Mouse (Mus musculus): Measurements from ENCODE around the gene Gm20403. TPM values are rescaled to one million over a fixed set of nuclear protein-coding genes. Genes with fewer than 3 reads are reported as not detected.

The Gm20403 gene
- polyA plus RNA-seq (2012; rRNA removed), result not detected in 2 replicates

DNA sequence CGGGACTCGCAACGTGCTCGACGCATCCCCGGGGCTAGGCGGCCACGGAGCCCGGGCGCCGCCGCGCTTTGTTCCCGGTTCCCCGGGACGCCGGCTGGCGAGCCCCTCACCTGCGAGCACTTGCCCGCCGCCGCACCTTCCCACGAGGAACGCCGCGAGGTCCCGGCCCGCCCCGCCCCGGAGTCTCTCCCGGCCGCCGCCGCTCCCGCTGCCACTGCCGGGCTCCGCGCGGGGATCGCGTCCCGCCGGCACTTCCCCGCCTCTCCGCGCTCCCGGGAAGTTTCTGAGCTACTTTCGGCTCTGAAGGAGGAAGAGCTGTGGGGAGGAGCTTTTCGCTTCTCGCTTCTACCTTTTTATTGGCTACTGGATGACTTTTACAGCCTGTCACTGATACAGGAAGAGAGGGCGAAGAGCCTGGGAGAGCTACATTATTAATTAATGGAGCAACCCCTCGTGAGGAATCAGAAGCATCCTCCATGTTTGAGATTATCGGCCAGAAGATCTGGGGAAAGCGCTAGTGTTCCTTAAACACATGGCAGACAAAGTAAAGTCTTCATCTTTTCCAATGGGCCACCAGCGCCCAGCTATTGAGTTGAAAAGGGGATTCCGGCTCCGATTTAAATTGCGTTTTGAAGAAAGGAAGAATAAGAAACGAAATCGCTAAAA, at the start of gene Gm20403:
Gene Gm20403, minus strand, starts transcription at position 478 of the 666 bp plus-strand sequence.
- under 1% methylated on average over 49 of the region's 60 CpGs for WGBS
- DNase-seq, result peak; percentile 74
- Histone ChIP-seq H3K4me1 (ENCODE audit: control insufficient read depth, insufficient read depth, low read length) (no peaks in the 10 kb centered on the region), H3K4me3 (replicated peaks; ENCODE audit: extremely low read depth, low read depth, low read length) (peak within 1 kb of the TSS; percentile 89)
- TF ChIP-seq POLR2A (IDR thresholded peaks at IDR 0.05; ENCODE audit: borderline replicate concordance, extremely low read depth, low read depth, low read length), result peak; percentile 71; the same call in 1 of the 2 replicates
- TF ChIP-seq CTCF (IDR thresholded peaks at IDR 0.05; ENCODE audit: insufficient read depth, low read length), result no peak

DNA sequence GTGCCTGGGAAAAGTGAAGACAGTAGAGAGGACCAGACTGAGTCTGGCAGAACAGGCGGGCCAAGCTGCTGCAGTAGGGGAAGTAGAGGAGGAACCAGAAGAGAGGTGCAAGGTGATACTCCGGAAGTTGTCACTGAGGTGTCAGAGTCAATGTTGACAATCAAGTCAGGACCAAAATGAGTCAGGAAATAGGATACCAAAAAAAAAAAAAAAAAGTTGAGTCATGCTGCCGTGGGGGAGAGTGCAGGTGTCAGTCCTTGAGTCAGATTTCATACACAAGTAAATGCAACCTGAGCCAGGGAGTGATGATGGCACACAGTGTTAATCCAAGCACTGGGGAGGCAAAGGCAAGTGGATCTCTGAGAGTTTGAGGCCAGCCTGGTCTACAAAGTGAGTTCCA, 40.8 kb upstream of the Gm20403 start:
- TF ChIP-seq POLR2A (IDR thresholded peaks at IDR 0.05; ENCODE audit: borderline replicate concordance, extremely low read depth, low read depth, low read length) (no peak), CTCF (IDR thresholded peaks at IDR 0.05; ENCODE audit: insufficient read depth, low read length) (no peak)
- Histone ChIP-seq H3K4me1 (ENCODE audit: control insufficient read depth, insufficient read depth, low read length) (no peaks in the 10 kb centered on the region), H3K4me3 (replicated peaks; ENCODE audit: extremely low read depth, low read depth, low read length) (no peak overlapping the region)
- 30% methylated on average over 3 of the region's 3 CpGs for WGBS
- DNase-seq, result no peak

DNA sequence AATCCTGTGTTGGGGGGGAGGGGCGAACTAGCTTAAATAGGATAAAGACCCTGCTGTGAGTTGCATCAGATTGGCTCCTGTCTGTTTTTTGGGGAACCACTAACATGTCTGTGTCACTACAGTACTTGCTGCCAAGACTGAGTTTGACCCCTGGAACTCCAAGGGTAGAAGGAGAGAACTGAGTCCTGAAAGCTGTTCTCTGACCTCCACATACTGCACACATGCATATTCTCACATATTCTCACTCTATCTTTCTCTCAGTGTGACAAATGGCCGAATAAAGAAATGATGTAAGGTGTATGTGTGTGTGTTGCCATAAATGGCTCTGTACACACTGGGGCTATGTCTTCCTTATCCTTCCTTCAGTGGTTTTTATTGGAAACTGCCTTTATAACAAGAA, 37.0 kb upstream of the Gm20403 start:
- 62% methylated on average over 2 of the region's 2 CpGs for WGBS
- Histone ChIP-seq H3K4me3 (replicated peaks; ENCODE audit: extremely low read depth, low read depth, low read length) (no peak overlapping the region), H3K4me1 (ENCODE audit: control insufficient read depth, insufficient read depth, low read length) (no peaks in the 10 kb centered on the region)
- TF ChIP-seq POLR2A (IDR thresholded peaks at IDR 0.05; ENCODE audit: borderline replicate concordance, extremely low read depth, low read depth, low read length) (no peak), CTCF (IDR thresholded peaks at IDR 0.05; ENCODE audit: insufficient read depth, low read length) (no peak)
- no peak for DNase-seq

DNA sequence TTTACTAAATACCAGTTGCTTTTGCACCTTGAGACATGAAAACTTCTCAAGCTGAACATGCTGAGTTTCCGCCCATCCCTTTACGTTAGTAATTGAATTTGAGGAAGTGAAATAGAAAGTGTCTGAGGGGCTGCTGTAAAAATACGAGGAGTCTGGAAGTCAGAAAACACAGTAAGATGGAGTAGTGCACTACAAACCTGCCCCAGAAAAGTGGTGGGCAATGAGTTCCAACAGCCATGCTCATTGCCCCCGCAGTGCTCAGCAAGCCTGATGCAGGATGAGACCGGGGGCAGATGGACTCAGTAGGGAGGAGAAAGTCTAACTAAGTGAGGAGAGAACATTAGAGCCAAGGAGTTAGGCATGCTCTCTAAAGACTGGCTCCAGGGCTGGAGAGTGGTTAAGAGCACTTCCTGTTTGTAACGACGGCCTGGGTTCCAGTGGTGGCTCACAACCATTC, 33.1 kb upstream of the Gm20403 start:
- WGBS, result 73% methylated on average over 7 of the region's 7 CpGs
- no peak overlapping the region for H3K4me3 ChIP-seq (replicated peaks; ENCODE audit: extremely low read depth, low read depth, low read length)
- no peak for DNase-seq
- no peaks in the 10 kb centered on the region for H3K4me1 ChIP-seq (ENCODE audit: control insufficient read depth, insufficient read depth, low read length)
- TF ChIP-seq CTCF (IDR thresholded peaks at IDR 0.05; ENCODE audit: insufficient read depth, low read length) (no peak), POLR2A (IDR thresholded peaks at IDR 0.05; ENCODE audit: borderline replicate concordance, extremely low read depth, low read depth, low read length) (no peak)

DNA sequence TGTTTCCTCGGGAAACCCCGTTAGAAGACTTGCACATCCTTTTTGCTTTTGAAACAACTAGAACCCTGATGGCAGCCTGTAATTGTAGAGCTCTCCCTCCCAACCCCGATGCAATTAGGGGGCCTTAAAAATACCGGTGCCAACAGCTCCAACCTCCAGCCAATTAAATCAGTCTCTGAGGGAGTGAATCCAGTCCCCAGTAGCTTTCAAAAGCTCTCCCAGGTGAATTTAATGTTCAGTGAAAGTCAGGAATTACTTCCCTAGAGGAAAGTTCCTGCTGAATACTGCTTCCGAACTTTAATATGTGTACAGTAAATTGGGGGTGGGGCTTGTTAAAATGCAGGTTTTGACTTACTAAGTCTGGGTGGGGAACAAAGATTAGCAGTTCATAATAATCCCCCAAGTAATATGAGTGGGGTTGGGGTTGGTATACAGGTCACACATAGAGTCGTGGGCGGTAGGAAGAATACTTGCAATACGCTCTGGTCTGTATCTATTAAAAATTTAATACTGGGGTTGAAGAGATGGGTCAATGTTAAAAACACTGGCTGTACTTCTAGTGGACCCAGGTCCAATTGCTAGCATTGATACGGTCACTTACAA, 30.9 kb upstream of the Gm20403 start:
- TF ChIP-seq POLR2A (IDR thresholded peaks at IDR 0.05; ENCODE audit: borderline replicate concordance, extremely low read depth, low read depth, low read length) (no peak), CTCF (IDR thresholded peaks at IDR 0.05; ENCODE audit: insufficient read depth, low read length) (no peak)
- 64% methylated on average over 9 of the region's 9 CpGs for WGBS
- no peak overlapping the region for H3K4me3 ChIP-seq (replicated peaks; ENCODE audit: extremely low read depth, low read depth, low read length)

DNA sequence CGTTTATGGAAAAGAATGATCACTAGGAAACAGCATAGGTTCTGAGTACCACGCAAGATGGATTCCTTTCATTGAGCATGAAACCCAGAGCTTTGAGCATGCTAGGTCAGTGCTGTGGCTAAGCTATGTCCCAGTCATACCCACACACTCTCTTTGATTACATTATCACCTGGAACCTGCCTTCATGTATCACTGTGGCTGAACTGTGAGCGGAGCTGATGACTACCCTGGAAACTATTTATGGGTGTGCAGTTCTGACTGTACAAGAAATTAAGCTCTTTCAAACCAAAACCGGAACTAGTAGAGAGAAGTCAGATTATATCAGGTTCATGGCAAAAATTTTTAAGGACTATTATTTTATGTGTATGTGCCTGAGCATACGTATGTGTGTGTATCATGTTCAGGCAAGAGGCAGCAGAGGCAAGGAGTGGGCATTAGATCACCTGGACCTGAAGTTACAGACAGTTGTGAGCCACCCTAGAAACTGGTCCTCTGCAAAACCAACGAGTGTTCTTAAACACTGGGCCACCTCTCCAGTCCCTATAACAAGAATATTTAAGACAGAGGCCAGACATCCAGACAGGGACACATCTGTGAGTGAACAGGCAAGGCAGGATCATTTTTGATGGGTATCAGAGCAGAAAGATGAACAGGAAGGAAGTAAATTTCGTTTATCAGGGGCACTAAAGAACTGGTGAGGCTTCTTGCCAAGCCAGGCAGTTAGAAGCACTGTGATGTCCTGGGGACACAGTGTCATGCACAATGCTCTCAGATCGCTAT, 30.2 kb upstream of the Gm20403 start:
- no peak for DNase-seq
- Histone ChIP-seq H3K4me3 (replicated peaks; ENCODE audit: extremely low read depth, low read depth, low read length) (no peak overlapping the region), H3K4me1 (ENCODE audit: control insufficient read depth, insufficient read depth, low read length) (no peaks in the 10 kb centered on the region)
- WGBS, result 65% methylated on average over 8 of the region's 8 CpGs
- TF ChIP-seq CTCF (IDR thresholded peaks at IDR 0.05; ENCODE audit: insufficient read depth, low read length), result no peak
- no peak for TF ChIP-seq POLR2A (IDR thresholded peaks at IDR 0.05; ENCODE audit: borderline replicate concordance, extremely low read depth, low read depth, low read length)

More for the DNA sequence above, 30.9 kb upstream of the Gm20403 start:
- no peaks in the 10 kb centered on the region for H3K4me1 ChIP-seq (ENCODE audit: control insufficient read depth, insufficient read depth, low read length)
- no peak for DNase-seq

DNA sequence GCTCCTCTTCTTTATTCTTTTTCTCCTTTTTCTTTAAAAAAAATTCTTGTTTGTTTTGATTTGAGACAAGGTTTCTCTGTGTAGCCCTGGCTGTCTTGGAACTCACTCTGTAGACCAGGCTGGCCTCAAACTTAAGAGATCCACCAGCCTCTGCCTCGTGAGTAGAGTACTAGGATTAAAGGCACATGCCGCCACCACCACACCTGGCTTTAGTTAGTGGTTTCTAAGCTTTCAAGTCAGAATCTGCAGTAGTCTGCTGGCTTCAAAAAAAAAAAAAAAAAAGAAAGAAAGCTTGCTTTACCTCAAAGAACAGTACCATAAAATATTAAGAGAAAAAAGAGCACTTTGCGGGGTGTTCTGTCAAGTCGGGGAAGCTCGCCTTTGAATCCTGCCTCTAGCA, 29.1 kb upstream of the Gm20403 start:
- TF ChIP-seq CTCF (IDR thresholded peaks at IDR 0.05; ENCODE audit: insufficient read depth, low read length), result no peak
- no peak for TF ChIP-seq POLR2A (IDR thresholded peaks at IDR 0.05; ENCODE audit: borderline replicate concordance, extremely low read depth, low read depth, low read length)
- no peaks in the 10 kb centered on the region for H3K4me1 ChIP-seq (ENCODE audit: control insufficient read depth, insufficient read depth, low read length)
- 81% methylated on average over 5 of the region's 5 CpGs for WGBS
- DNase-seq, result no peak
- H3K4me3 ChIP-seq (replicated peaks; ENCODE audit: extremely low read depth, low read depth, low read length), result no peak overlapping the region

DNA sequence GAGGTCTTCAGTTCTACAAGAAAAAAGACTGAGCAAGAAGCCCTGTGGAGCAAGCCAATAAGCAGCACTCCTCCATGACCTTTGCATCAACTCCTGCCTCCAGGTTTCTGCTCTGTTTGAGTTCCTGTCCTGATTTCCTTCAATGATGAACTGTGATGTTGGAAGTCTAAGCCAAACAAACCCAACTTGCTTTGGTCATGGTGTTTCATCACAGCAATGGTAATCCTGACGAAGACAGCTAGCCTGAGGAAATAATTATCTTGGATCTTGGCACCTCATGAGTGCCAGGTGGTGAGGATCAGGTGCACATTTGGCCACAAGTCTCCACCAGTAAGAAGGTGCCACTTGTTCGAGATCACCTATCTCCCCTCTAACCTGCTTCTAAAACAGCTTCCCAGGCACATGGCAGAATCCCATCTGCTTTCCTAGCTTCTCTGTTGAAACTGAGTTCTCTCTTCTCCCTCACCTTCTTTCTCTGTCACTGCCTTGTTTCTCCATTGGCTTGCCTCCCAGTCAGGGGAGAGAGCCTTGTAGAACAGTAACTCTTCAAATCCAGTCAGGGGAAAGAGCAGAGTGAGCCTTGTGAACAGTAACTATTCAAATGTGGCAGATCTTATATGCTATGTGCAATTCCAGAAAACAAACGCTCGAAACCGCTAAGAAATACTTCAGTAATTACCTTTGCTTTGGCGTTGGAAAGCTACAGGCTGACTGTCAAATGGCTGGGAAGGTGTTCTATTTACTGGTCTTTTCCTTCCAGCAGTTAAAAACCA, 27.5 kb upstream of the Gm20403 start, which contains the start of gene Baz1a:
Gene Baz1a, minus strand, starts transcription at position 723 of the 773 bp plus-strand sequence.
- Histone ChIP-seq H3K4me1 (ENCODE audit: control insufficient read depth, insufficient read depth, low read length) (no peaks in the 10 kb centered on the region), H3K4me3 (replicated peaks; ENCODE audit: extremely low read depth, low read depth, low read length) (no peak within 1 kb of the TSS)
- no peak for DNase-seq
- TF ChIP-seq POLR2A (IDR thresholded peaks at IDR 0.05; ENCODE audit: borderline replicate concordance, extremely low read depth, low read depth, low read length) (no peak), CTCF (IDR thresholded peaks at IDR 0.05; ENCODE audit: insufficient read depth, low read length) (no peak)
- 84% methylated on average over 6 of the region's 6 CpGs for WGBS

DNA sequence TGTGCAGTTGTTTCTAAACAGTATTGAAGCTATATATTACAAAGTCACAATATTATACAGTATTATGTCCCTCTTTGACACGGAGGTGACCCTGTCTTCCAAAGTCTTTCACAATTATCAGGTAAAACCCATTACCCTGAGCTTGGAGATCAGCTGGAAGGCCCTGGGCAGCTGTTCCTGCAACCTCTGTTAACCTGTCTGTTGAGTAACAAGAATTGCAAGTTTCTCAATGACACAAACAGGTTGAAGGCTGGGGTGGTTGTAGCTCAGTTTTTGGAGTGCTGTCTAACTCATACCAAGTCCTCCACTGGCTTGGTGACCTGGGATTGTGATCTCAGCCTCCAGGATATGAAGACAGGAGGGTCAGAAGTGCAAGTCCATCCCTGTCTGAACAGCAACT, 26.7 kb upstream of the Gm20403 start:
- DNase-seq, result no peak
- TF ChIP-seq POLR2A (IDR thresholded peaks at IDR 0.05; ENCODE audit: borderline replicate concordance, extremely low read depth, low read depth, low read length) (no peak), CTCF (IDR thresholded peaks at IDR 0.05; ENCODE audit: insufficient read depth, low read length) (no peak)
- Histone ChIP-seq H3K4me3 (replicated peaks; ENCODE audit: extremely low read depth, low read depth, low read length) (no peak overlapping the region), H3K4me1 (ENCODE audit: control insufficient read depth, insufficient read depth, low read length) (no peaks in the 10 kb centered on the region)
- 78% methylated on average over 1 of the region's 1 CpGs for WGBS

Data from lung, adult 2 months (tissue).